Mouse (Mus musculus) stomach, embryonic 16.5 days (tissue): ENCODE results near the gene Olfr827. TPM values are rescaled to one million over a fixed set of nuclear protein-coding genes. Genes with fewer than 3 reads are reported as not detected.

ENCODE experiments used
- ATAC-seq: fragments of 200-750 bp; cut with Nextera tagmentation; 2 replicates; pipeline ENCODE4 v1.8.0; 2017; ENCODE audit warnings: moderate number of reproducible peaks, moderate TSS enrichment; ENCODE audit not compliant: insufficient read depth, low FRiP score
- H3K27ac ChIP-seq: fragments of 300-500 bp; sonication (generic); 2 replicates; pipeline ENCODE4 v1.5.1; 2014; ENCODE audit warnings: low read length
- H3K27me3 ChIP-seq: fragments of 300-500 bp; sonication (generic); 2 replicates; pipeline ENCODE4 v1.6.1; 2014; ENCODE audit warnings: low read length, control low read depth, mixed read lengths; ENCODE audit not compliant: control insufficient read depth, insufficient read depth
- H3K36me3 ChIP-seq: fragments of 300-500 bp; sonication (generic); 2 replicates; pipeline ENCODE4 v1.6.1; 2014; ENCODE audit warnings: low read length; ENCODE audit not compliant: control insufficient read depth, insufficient read depth
- H3K4me1 ChIP-seq: fragments of 300-500 bp; sonication (generic); 2 replicates; pipeline ENCODE4 v1.6.1; 2014; ENCODE audit warnings: low read length, control low read depth, mixed read lengths; ENCODE audit not compliant: control insufficient read depth, insufficient read depth
- H3K4me2 ChIP-seq: fragments of 300-500 bp; sonication (generic); 2 replicates; pipeline ENCODE4 v1.6.1; 2014; ENCODE audit warnings: low read depth, low read length, mixed read lengths
- H3K4me3 ChIP-seq: fragments of 300-500 bp; sonication (generic); replicated peaks from 2 replicates; pipeline ENCODE4 v1.5.1; 2014; ENCODE audit warnings: mild to moderate bottlenecking, low read length
- H3K9ac ChIP-seq: fragments of 300-500 bp; sonication (generic); 2 replicates; pipeline ENCODE4 v1.6.1; 2014; ENCODE audit warnings: low read length
- H3K9me3 ChIP-seq: fragments of 300-500 bp; sonication (generic); replicated peaks from 2 replicates; pipeline ENCODE4 v1.6.1; 2016; ENCODE audit warnings: low read length, control low read depth; ENCODE audit not compliant: control insufficient read depth
- WGBS: fragments of 180-500 bp; shearing (Covaris S2); extraction: QIAGEN DNeasy Blood & Tissue Kit; methylation state at CpG from one replicate; pipeline ENCODE4 v1.1.7; 2014; 5-methylcytosine and 5-hydroxymethylcytosine counted together
- polyA plus RNA-seq: library from polyadenylated mRNA; unstranded; fragments of >200 nt; fragmentation: Nextera tagmentation; extraction: Ambion mirVana; gene quantifications from 2 replicates; pipeline ENCODE4 v1.2.1, GENCODE M21; 2015

The Olfr827 gene
- polyA plus RNA-seq, 1 experiment from 2014 or later = not detected

DNA sequence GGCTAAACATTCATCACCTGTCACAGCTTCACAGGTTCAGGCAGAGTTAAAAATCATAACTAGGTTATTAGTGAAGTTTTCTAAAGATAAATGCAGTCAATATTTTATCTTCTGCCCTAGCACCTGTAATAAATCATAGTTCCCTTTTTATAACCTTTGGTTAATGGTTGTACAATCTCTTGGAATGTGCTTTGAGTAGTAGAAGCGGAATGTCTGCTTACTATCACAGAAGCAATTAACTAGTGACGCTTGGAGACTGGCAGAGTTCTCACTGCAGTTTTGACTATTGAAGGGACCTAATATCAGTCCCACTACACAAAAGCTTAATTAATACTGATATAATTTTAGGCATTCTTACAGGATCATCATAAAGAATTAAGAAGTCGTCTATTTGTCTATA is 10.8 kb upstream of the Olfr827 start:
- Histone ChIP-seq H3K9ac (no peak overlapping the region), H3K9me3 (no peaks in the 10 kb centered on the region), H3K27me3 (no peaks in the 10 kb centered on the region), H3K36me3 (no peaks in the 10 kb centered on the region), H3K4me3 (no peak overlapping the region), H3K4me1 (no peaks in the 10 kb centered on the region), H3K27ac (no peak overlapping the region), H3K4me2 (no peak overlapping the region)
- 50% methylated on average over 3 of the region's 3 CpGs for WGBS
- no peak for ATAC-seq

GRCm38 (mm10) chr10:130184086-130184485 is 30.1 kb downstream of the Olfr827 start, which contains the start of gene Olfr826:
Gene Olfr826, minus strand, starts transcription at chr10:130184186.
- H3K4me3 ChIP-seq = no peak within 1 kb of the TSS
- ATAC-seq = no peak
- no peaks in the 10 kb centered on the region for H3K27me3 ChIP-seq
- H3K36me3 ChIP-seq = no peaks in the 10 kb centered on the region
- H3K9ac ChIP-seq = no peak within 1 kb of the TSS
- no peak within 1 kb of the TSS for H3K27ac ChIP-seq
- WGBS = 79% methylated on average over 1 of the region's 1 CpGs
- no peaks in the 10 kb centered on the region for H3K4me1 ChIP-seq
- H3K9me3 ChIP-seq = no peaks in the 10 kb centered on the region
- no peak within 1 kb of the TSS for H3K4me2 ChIP-seq

GRCm38 (mm10) chr10:130166666-130167065 is 47.5 kb downstream of the Olfr827 start, which contains the start of gene Olfr825:
Gene Olfr825, minus strand, starts transcription at chr10:130166766.
- H3K4me3 ChIP-seq = no peak within 1 kb of the TSS
- no peaks in the 10 kb centered on the region for H3K27me3 ChIP-seq
- no peak within 1 kb of the TSS for H3K4me2 ChIP-seq
- H3K4me1 ChIP-seq = no peaks in the 10 kb centered on the region
- no peak within 1 kb of the TSS for H3K27ac ChIP-seq
- H3K9ac ChIP-seq = no peak within 1 kb of the TSS
- H3K9me3 ChIP-seq = no peaks in the 10 kb centered on the region
- H3K36me3 ChIP-seq = no peaks in the 10 kb centered on the region
- ATAC-seq = no peak

DNA sequence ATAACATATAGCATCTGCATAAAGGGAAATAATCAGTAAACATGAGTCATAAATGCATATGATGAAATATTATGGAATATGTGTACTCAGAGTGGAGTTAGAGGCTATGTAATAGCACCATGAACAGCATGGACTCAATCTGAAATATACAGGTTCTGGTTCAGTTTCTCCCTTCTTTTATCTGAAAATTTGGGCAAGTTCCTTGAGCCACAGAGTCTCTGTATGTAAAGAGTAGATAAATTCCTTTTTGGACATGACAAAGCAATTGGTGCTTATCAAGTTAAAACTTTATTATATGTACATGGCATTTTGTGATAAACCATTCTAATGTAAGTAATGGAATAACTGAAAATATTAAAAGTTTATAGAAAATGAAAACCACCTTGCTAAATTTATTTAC is 49.0 kb downstream of the Olfr827 start:
- no peak overlapping the region for H3K4me3 ChIP-seq
- H3K27me3 ChIP-seq = no peaks in the 10 kb centered on the region
- no peak for ATAC-seq
- no peak overlapping the region for H3K9ac ChIP-seq
- no peaks in the 10 kb centered on the region for H3K9me3 ChIP-seq
- H3K4me1 ChIP-seq = no peaks in the 10 kb centered on the region
- no peak overlapping the region for H3K27ac ChIP-seq
- no peak overlapping the region for H3K4me2 ChIP-seq
- H3K36me3 ChIP-seq = no peaks in the 10 kb centered on the region

Other genes with a start within 250 kb of the Olfr827 start
- not detected in 2 replicates for gene Olfr819, start 247.1 kb downstream of the Olfr827 start, polyA plus RNA-seq
- not detected in 2 replicates for gene Olfr247, start 238.3 kb downstream of the Olfr827 start, polyA plus RNA-seq
- not detected in 2 replicates for gene Gm10310, start 229.3 kb downstream of the Olfr827 start, polyA plus RNA-seq
- not detected in 2 replicates for gene Olfr820, start 201.8 kb downstream of the Olfr827 start, polyA plus RNA-seq
- not detected in 2 replicates for gene Olfr821, start 184.1 kb downstream of the Olfr827 start, polyA plus RNA-seq
- not detected in 2 replicates for gene Olfr822, start 143.2 kb downstream of the Olfr827 start, polyA plus RNA-seq
- gene Olfr823, start 99.0 kb downstream of the Olfr827 start, polyA plus RNA-seq = not detected in 2 replicates
- not detected in 2 replicates for gene Olfr824, start 84.4 kb downstream of the Olfr827 start, polyA plus RNA-seq
- gene Olfr825, start 47.6 kb downstream of the Olfr827 start, polyA plus RNA-seq = not detected in 2 replicates
- not detected in 2 replicates for gene Olfr826, start 30.2 kb downstream of the Olfr827 start, polyA plus RNA-seq
- gene Neurod4, start 65.8 kb upstream of the Olfr827 start, polyA plus RNA-seq = not detected in 2 replicates
- gene Tespa1, start 108.5 kb upstream of the Olfr827 start, polyA plus RNA-seq = 0.74 and 1.6 TPM in 2 replicates
- gene Vmn2r84, start 179.9 kb upstream of the Olfr827 start, polyA plus RNA-seq = not detected in 2 replicates
- gene Vmn2r85, start 215.3 kb upstream of the Olfr827 start, polyA plus RNA-seq = not detected in 2 replicates
- gene Vmn2r86, start 241.6 kb upstream of the Olfr827 start, polyA plus RNA-seq = not detected in 2 replicates